Mouse (Mus musculus): Measurements from ENCODE around the gene Kdm4c.
"Not testable (repeated sequence)": the region's sequence is repeated elsewhere in the genome, so short reads cannot be mapped to it uniquely, and the experiment has no call there.

The Kdm4c gene

DNA sequence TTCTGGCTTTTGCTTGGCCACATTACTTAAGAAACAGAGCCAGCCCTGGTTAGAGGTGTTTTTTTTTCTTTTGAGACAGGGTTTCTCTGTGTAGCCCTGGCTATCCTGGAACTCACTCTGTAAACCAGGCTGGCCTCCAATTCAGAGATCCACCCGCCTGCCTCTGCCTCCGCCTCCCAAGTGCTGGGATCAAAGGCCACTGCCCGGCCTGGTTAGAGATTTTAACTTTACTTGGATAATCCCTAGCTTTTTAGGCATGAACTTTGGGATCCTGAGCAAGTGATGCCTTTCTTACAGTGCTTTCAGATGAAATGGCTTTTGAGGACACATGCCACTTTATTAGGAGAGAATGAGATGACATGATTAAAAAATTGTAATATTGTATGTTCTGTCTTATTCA is 52.4 kb downstream of the Kdm4c start:
- in situ Hi-C loops (cut with MboI; ENCODE audit: low pct_unique_long_range_greater_than_20kb in 1 of 2, low sequenced_read_pairs in 2 of 2, unreplicated experiment in 1 of 2): no loop called here

DNA sequence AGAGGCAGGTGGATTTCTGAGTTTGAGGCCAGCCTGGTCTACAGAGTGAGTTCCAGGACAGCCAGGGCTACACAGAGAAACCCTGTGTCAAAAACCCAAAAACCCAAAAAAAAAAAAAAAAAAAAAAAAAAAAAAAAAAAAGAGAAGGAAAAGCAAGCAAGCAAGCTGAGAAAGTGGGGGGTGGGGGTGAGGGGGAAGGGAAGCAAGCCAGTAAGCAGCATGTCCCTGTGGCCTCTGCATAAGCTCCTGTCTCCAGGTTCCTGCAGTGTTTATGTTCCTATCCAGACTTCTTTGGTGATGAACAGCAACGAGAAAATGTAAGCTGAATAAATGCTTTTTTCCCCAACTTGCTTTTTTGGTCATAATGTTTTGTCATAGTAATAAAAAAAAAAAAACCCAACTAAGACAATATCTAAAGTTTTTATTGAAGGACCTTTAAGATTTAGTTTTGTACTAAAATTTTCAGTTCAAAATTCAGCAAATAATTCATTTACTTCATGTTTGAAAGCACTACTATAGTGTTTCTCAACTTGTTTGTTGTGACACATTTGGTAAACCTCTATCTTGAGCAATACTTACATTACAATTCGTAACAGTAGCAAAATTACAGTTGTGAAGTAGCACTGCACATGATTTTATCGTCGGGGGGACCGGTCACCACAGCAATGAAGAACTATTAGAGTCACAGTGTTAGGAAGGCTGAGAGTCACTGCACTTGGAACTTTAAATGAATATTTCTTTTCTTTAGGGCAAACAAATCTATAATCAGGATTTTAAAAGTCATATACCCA is 63.2 kb downstream of the Kdm4c start:
- in situ Hi-C loops (cut with MboI; ENCODE audit: low pct_unique_long_range_greater_than_20kb in 1 of 2, low sequenced_read_pairs in 2 of 2, unreplicated experiment in 1 of 2): no loop called here

DNA sequence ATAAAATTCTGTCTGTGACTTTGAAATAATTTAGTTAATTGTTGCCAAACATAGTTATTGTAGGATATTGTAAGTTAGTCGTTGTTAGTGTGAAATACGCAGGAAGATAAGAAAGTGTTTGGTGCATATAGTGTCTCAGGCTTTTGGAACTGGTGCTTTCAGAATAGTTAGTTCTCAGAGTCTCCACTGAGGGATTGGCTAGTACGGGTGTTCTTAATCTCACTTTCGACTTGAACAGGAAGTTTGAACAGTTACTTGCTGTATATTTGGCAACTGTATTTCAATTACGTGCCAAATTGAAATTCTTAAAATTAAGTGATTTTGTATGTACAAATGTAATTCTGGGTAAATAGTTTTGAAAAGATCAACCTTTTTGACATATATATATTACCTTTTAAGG is 68.8 kb downstream of the Kdm4c start:
- in situ Hi-C loops (cut with MboI; ENCODE audit: low pct_unique_long_range_greater_than_20kb in 1 of 2, low sequenced_read_pairs in 2 of 2, unreplicated experiment in 1 of 2): no loop called here

DNA sequence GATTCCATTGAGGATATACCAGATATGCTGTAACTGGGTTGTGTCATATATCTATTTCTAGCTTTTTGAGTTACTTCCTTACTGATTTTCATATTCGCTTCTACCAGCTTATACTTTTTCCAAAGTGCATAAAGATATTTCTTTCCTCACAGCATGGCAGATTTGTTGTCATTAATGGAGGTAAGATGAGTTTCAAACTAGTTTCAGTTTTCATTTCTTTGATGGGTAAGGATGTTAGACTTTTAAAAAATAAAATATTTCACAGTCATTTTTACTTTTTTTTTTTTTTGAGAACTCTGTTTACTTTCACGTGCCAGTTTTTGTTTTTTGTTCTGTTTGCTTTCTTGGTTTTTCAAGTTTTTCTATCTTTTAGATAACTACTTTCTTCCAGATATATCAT is 70.6 kb downstream of the Kdm4c start:
- in situ Hi-C loops (cut with MboI; ENCODE audit: low pct_unique_long_range_greater_than_20kb in 1 of 2, low sequenced_read_pairs in 2 of 2, unreplicated experiment in 1 of 2): no loop called here

DNA sequence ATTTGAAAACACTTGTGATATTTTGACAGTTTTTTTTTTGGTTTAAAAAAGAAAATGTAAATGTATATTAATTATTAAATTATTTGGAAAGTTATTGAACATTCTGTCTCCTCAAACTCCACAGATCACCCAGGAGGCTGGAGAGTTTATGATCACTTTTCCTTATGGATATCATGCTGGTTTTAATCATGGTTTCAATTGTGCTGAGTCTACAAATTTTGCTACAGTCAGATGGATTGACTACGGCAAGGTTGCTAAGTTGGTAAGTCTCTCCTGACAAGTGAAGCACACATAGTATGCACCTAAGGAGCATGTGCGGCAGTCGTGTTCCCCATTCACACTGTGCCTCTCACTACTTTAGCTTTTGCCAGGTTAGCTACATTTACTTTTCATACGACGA is 73.1 kb downstream of the Kdm4c start:
- in situ Hi-C loops (cut with MboI; ENCODE audit: low pct_unique_long_range_greater_than_20kb in 1 of 2, low sequenced_read_pairs in 2 of 2, unreplicated experiment in 1 of 2): no loop called here

DNA sequence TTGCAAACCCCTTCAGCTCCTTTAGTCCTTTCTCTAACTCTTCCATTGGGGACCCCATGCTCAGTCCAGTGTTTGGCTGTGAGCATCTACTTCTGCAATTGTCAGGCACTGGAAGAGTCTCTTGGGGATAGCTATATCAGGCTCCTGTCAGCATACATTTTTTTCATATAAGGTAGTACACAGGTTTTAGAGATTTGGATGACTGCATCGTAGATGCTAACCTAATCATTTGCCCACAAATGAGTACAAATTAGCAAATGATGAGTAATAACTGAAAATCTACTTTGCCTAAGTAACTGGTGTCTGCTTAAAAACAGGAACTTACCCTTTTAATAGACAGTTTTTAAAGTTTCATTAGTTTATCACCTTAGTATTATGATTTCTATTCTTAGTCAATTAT is 77.0 kb downstream of the Kdm4c start:
- in situ Hi-C loops (cut with MboI; ENCODE audit: low pct_unique_long_range_greater_than_20kb in 1 of 2, low sequenced_read_pairs in 2 of 2, unreplicated experiment in 1 of 2): no loop called here

DNA sequence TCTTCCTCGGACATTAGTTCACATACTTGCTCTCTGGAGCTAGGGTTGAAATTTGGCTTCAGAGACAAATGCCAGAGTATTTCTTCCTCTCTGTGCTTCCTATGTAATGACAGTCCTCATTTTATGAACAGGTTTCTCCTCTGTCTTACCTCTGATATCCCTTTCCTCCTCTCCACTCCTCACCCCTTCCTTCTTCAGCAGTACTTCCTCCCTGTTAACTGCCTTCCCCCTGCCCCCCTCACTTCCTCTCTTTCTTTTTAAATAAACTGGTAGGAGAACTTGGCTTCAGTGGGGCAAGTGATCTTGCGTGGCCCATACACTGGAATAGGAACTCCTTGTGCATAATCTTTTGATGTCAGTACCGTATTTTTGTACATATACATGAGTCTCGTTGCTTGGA is 115.2 kb downstream of the Kdm4c start:
- in situ Hi-C loops (cut with MboI; ENCODE audit: low pct_unique_long_range_greater_than_20kb in 1 of 2, low sequenced_read_pairs in 2 of 2, unreplicated experiment in 1 of 2): no loop called here

DNA sequence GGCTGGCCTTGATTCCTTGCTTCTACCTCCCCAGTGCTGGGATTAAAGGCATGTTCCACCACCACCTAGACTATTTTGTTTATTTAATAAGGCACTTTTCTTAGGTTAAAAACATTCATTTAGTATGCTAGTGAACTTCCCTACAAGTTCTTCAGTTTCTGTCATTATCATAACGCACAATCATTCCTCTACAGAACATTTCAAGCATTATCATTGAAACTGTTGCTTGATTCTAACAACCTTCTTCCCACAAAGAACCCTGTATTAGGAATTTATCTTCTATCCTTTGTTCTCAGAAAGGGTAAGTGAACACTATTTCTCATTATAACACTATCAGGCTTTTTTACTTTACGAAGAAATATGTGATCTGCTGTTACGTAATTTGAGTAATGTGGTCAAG is 118.0 kb downstream of the Kdm4c start:
- in situ Hi-C loops (cut with MboI; ENCODE audit: low pct_unique_long_range_greater_than_20kb in 1 of 2, low sequenced_read_pairs in 2 of 2, unreplicated experiment in 1 of 2): no loop called here

DNA sequence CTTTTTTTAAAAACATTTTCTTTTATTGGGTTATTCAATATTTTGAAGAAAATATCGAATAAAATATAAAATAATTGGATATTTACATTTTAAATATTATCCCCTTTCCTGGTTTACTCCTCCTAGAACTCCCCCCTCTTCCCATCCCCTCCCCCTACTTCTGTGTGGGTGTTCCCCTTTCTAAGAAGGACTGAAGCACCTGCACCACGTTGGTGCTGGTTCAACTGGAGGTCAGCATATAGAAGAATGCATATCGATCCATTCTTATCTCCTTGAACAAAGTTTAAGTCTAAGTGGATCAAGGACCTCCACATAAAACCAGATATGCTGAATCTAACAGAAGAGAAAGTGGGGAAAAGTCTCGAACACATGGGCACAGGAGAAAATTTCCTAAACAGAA is 144.3 kb downstream of the Kdm4c start:
- in situ Hi-C loops (cut with MboI; ENCODE audit: low pct_unique_long_range_greater_than_20kb in 1 of 2, low sequenced_read_pairs in 2 of 2, unreplicated experiment in 1 of 2): no loop called here

DNA sequence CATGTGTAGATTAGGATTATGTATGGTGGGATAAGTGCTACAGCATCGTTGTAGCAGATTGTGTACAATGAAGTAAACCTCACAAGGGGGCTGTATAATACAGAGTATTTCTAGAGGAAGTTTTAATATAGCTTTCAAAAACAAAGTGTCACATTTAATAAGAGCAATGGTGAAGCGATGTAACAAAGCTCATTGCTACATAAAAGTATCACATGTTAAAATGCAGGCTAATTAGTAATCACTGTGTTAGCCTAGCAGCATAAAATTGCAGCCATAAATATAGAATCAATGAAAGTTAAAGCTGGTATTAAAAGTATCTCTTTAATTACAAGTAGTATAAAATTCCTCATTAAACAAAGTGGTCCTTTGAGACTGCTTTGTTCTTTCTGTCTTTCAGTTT is 150.9 kb downstream of the Kdm4c start:
- in situ Hi-C loops (cut with MboI; ENCODE audit: low pct_unique_long_range_greater_than_20kb in 1 of 2, low sequenced_read_pairs in 2 of 2, unreplicated experiment in 1 of 2): no loop called here

DNA sequence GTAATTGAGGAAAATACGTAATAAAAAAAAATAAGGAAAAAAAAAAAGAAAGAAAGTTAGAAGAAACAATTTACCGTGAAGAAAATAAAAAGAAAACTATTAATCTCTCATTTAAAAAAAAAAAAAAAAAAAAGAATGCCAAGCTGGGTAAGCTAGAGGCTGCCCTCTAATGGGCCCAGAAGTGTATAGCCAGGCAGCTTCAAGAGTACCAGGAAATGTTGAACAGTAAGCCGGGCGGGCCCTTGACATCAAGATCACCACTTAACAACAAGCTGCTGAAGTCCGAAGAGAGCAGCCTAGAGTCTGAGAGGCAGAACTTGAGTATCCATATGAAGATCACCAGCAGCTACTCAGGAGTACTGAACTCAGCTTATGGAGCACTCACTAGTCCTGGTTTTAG is 154.3 kb downstream of the Kdm4c start:
- in situ Hi-C loops (cut with MboI; ENCODE audit: low pct_unique_long_range_greater_than_20kb in 1 of 2, low sequenced_read_pairs in 2 of 2, unreplicated experiment in 1 of 2): no loop called here

DNA sequence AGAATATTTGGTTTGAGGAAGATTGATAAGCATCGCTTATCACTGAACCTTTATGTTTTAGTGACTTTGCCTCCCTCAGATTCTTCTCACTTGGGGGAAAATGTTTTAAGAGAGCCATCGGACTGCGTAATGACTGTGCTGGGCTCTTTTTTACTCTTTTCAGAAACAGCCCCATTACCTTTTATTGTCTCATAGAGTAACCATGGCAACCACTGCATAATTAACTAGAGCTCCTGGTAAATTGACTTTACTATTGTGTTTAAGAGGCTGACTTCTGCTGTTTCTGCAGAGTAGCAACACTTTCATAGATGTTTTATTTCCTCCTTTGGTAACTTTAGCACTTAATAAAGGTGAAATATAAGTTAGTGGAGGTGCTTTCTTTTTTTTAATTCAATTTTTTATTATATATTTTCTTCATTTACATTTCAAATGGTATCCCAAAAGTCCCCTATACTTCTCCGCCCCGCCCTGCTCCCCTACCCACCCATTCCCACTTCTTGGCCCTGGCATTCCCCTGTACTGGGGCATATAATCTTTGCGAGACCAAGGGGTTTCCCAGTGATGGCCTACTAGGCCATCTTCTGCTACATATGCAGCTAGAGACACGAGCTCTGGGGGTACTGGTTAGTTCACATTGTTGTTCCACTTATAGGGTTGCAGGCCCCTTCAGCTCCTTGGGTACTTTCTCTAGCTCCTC is 159.5 kb downstream of the Kdm4c start:
- in situ Hi-C loops (cut with MboI; ENCODE audit: low pct_unique_long_range_greater_than_20kb in 1 of 2, low sequenced_read_pairs in 2 of 2, unreplicated experiment in 1 of 2): not testable (repeated sequence)

DNA sequence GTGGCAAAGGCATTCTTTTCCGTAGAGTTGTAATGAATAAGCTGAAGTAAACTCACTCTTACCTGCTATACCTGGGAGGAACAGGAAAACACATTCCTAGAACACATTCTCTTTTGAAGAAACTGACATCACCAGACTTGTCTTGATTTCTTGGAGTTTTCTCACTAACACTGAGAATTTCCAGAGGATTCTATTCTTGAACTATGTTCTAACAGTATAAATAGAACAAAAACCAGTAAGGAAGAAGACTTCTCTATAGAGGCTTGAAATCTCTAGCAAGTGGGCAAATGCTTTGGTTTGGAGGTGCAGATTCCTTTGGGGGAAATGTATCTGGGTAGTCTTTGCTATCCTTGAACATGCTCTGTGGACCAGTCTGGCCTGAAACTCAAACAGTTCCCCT is 166.4 kb downstream of the Kdm4c start:
- in situ Hi-C loops (cut with MboI; ENCODE audit: low pct_unique_long_range_greater_than_20kb in 1 of 2, low sequenced_read_pairs in 2 of 2, unreplicated experiment in 1 of 2): no loop called here

DNA sequence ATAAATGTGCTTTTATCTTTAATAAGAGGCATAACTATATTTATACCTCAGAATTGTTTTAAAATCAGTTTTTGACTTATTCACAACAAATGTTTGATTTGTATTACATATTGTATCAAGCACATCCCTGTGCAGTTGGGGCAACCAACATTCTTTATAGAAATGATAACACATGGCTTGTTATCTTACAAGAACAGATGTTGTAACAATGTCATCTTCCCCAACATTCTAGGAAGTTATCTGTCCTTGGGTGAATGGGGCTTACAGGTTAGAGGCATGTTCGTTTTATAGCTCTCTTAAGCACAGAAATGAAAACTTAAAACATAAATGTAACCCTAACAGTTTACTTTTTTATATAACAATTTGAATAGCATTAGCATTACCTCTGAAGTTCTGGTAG is 177.5 kb downstream of the Kdm4c start:
- in situ Hi-C loops (cut with MboI; ENCODE audit: low pct_unique_long_range_greater_than_20kb in 1 of 2, low sequenced_read_pairs in 2 of 2, unreplicated experiment in 1 of 2): no loop called here

Measured in mouse embryonic stem cell (cell line).